Mouse (Mus musculus): ENCODE data around the gene Rbl2.
A peak's percentile ranks its signal among the peaks of the same experiment; 100 is the strongest.

The Rbl2 gene

DNA sequence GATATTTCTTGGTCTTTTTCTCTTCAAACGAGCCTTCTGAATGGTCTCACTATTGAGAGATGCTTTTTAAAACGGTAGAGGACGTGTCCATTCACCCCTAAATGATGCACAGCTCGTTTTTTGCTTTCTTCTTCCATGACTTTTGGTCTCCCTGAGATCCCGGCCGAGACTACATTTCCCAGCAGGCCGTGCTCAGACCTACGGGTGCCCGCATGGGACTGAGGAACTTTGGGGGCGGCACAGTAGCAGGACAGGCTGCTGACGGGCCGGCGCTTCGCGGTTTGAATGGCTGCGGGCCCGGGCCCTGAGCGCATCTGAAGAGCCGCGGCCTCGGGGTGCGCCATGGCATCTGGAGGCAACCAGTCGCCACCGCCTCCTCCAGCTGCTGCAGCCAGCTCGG is at the start of gene Rbl2:
Rbl2 (plus strand) TSS at position 224 of the 400 bp plus-strand sequence.
- DNase-seq: peak; percentile 95

DNA sequence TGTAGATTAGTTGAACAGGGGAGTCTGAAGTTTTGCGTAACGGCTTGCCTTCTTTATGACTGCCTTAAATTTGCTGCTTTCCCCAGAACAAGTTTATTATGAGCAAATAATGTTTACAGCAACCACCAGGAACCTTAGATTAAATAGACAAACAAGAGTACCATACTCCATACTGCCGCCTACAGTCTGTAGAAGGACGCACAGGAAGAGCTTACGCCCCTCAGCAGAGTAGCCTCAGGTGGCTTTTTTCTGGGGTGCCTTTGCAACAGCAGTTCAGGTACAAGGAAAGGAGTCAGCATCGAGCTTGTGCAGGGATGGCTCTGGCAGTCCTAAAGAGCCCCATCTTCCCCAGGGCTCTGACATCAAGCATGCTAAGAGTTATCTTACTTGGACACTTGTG is 35.4 kb upstream of the Rbl2 start:
- no peak for DNase-seq

DNA sequence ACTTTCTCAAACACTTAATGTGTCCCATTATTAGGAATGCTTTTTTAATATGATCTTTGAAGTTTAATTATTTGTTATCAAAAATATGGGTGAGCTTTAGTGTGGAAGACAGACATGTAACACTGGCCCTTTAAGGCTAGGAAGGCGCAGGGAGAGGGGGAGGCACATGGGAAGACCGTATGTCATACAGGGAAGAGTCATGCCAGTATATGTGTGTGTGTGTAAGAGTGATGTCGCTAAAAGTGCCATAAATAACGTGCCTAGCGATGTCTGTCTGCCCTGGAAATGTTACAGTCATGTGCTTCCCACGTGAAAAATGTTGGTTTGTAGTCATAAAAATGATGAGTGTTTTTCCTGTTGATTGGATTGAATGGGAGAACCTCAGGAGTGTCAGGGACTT is 33.0 kb upstream of the Rbl2 start:
- DNase-seq: no peak

DNA sequence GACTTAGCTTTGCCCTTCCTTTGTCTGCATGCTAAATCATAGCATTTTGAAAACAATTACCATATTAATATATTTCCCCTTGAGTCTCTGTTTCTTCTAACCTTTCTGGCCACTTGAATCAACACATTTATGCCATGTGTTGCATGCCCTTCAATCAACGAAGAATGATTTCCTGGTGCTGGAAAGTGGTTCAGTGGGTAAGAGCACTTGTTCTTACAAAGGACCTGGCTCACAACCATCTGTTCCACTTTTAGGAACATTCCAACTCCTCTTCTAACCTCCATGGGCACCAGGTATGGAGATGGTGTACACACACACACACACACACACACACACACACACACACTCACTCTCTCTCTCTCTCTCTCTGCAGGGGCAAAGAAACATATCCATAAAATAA is 31.2 kb upstream of the Rbl2 start:
- DNase-seq: no peak

DNA sequence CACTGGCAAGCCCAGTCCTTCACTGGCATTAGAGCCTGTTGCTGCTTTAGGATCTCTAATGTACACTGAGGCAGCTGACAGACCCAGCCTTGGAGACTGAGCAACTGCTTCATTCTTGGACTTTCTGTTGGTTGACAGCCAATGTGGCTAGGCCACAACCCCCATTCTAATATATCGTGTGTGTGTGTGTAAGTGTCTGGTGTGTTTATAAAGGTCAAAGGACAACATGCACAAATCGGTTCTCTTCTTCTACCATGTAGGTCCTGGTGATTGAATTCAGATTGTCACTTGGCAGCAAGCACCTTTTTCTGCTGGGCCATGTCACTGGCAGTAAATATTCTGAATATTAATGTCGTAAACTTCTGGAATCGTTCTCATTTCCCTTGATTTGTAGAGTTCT is 23.5 kb upstream of the Rbl2 start:
- no peak for DNase-seq

DNA sequence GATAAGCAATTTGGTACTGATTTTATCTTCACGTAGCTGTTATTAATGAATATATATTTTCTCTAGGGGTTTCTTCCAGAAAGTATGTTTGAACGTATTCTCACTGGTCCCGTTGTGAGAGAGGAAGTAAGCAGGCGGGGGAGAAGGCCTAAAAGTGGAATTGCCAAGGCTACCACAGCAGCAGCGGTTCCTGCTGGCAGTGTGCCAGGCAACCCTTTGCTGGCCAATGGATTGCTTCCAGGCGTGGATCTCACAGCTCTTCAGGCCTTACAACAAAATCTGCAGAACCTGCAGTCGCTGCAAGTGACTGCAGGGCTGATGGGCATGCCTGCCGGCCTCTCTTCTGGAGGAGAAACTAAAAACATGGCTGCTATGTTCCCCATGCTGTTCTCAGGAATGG is 18.8 kb upstream of the Rbl2 start:
- DNase-seq: peak; percentile 76

DNA sequence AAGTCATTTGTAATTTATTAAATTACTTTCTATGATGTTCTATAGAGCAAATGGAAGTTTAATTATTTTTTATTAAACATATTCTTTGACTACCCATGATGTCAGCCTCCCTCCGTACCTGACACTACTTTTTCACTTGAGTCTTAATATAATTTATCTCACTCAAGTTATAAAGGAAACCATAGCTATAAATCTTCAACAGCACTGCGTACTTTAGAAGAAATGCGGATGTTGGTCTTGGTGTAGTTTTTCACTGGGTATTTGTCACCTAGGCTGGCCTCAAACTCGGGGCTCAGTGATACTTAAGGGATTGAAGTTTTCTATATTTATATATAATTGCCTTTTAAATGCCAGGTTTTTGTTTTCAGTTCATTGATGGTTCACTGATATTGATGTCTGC is 15.4 kb upstream of the Rbl2 start:
- DNase-seq: no peak

DNA sequence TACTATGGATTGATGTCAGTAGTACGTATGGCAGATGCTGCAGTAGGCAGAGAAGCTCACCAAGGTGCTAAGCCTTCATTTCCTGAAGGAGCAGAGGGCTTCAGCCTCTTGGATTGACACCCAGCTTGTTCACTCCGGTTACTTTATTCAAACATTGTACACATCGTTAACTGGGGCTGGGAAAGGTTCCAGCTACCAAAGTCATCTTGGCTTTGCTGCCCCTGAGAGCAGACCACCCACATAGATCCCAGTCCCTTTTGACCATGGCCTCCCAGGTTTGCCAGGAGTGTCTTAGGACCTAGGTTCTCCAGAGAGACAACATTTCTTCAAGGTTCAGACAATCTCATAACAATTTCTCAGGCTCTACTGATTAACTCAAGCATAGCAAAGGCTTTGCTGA is 13.0 kb upstream of the Rbl2 start:
- DNase-seq: no peak

DNA sequence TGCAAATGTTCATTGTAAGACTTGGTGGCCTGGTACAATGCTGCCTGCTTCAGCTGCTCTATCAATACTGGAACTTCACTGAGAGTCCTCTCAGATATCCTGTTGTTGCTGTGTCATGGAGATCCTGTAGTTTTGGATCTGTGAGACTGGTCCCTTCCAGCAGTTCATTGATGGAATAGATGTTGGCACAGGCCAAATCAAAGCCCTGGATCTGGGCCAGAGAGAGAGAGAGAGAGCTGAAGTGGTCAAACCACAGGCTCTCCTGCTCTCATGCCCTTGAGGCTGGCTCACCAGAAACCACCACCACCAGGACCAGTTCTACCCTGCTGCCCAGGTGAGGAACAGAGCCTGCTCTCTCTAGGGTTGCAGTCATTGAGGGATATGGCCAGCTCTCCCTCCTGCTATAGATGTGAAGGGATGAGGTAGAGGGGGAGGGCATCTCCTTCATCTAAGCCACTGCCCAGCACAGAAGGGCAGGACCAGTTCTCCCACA is 10.7 kb upstream of the Rbl2 start:
- DNase-seq: peak; percentile 18

DNA sequence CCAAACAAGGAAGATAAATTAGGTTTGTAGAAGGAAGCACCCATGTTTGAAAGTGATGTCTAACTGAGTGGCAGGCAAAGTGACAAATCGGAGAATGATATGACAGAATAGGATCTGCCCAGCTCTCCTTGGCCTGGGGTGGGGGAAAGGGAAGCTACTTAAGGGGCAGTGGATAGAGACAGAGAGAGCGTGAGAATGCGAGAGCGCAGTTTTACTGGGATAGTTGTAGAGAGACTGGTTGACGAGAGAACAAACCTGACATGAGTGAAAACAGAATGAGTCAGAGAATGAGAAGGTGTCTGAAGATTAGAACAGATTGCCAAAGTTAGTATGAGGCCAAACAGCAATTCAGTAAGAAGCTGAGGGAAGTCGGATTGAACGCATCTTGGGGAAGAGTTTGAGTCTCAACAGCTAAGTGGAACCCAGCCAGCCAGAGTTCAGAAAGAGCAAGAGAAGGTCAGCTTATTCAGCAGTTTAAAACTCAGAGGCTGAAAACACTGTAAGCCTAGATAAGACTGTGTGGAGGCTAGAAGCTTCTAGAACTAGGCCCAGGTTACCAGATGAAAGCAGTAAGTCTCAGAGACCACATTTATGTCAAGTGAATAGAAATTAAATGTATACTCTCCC is 9.9 kb upstream of the Rbl2 start:
- DNase-seq: no peak

DNA sequence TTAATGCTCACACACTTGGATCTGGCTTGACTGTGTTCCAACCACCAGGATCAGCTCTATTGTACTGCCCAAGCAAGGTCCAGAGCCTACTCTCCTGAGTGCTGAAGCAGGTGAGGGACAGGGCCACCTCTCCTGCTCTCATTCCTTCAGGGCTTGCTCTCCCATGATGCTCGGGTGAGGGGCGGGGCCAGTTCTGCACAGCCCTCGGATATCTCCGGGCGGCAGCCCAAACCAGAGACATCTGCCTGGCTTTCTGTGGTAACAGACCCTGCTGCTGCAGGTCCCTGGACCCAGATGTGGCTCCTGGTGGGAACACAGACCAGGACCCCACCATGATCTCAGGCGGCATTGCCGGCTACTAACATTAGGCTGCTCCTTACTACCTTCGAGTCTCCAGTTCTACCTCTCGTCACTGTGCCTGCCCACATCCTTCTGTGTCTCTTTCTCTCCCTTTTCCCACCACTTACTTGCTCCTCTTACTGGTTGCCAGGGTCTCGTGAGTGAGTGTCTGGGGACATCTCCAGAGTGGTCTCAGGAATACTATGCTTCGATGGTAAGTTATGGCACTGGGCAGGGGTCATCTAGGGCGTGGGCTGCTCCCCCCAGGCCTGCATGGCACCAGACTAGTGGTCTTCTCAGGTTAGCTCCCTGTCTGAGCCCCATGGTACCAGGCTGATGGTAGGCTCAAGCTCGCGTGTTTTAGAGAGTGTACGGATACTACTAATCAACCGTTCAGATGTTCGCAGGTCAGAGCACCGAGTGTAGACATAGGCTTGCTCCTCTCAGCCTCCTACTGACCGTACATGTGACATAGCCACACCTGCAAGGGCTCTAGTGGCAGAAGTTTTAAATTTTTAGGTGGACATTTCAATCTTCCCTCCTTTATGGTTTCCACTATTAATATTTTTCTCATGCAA is 9.0 kb upstream of the Rbl2 start:
- no peak for DNase-seq

DNA sequence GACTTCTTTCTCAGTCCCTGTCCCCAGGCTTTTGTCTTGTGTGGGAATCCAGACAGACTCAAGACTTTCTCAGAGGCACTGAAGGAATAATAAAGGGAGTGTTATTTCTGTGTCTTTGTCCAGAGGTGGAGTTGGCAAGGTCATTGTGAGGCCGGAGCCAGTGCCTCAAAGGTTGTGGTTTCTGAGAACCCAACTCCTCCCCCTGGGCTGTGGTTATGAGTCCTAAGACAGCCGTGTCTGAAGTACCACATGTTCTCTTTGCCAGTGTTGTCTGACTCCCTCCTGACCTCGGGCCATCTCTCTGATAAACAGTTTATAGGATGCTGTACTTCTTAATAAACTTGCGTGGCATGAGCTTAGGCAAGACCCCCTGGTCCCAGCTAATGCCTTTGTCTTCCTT is 4.7 kb upstream of the Rbl2 start:
- DNase-seq: no peak

DNA sequence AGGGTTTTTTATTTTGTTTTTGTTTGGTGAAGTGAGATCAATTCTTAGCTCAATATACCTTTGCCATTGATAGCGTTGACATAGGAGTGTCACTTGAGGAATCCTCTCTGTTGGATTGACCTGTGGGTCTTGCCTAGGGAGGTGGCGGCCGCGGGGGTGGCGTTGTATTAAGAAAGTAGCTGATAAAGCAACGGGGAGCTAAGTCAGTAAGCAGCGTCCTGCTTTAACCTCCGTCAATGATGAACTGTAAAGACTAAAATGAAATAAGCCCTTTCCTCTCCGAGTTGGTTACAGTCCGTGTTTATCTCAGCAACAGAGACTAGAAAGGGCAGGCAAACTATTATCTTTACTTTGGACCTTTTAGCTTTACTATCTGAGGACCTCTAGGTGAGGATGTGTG is 450 bp upstream of the Rbl2 start:
- no peak for DNase-seq

DNA sequence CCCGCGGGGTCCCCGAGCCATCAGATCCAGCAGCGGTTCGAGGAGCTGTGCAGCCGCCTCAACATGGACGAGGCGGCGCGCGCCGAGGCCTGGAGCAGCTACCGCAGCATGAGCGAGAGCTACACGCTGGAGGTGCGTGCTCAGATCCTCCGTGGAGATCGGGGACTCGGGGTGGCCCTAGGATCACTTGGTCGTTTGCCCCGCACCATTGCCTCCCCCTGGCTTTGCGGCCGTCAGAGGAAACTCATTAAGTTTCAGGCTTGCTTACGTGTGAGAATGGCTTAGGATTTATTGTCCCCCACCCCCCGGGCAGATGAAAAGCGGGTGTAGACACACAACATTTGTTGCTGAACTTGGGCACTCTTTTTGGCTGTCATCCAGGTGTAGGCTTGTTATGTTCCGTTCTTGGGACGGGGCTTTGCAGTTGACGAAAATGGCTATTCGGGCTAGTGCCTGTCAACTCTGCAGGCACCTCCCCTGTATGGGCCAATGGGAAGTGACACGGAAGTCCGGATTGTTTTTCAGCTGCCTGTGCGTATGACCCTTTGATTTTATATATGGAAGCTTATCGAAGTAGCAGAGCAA is 510 bp downstream of the Rbl2 start:
- peak; percentile 86 for DNase-seq

DNA sequence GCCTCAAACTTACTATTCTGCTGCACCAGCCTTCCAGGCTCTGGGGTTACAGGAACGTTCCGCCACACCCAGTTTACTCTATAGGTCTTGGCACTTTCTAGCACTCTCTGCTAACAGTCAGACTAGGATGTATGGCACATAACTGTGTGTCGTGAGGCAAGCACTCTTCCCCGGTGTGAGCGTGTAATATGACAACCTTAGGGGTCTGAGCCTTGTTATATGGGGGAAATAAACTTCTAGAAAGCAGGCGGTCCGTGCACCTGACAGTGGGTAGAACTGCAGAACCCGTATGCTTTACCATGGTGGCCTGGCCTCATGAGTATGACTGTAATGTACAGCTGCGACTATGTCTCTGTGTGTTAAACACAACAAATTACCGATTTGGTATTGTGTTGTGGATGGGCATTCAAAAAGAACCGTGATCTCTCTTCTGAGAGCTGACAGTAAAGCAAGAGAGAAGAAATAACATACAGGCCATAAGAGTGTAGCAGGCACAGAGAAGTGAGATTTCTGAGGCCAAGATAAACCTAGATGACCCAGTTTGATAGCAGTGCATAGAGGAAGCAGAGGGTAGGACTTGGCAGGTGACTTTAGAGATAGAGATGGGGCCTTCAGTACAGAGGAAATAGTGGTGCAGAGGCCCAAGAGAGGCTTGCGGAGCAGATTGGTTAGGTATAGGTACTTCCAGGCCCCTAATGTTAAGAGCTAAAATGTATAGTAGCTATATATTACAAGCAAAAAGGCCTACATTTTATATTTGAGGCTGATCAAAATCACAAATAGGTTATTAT is 7.4 kb downstream of the Rbl2 start:
- DNase-seq: no peak

DNA sequence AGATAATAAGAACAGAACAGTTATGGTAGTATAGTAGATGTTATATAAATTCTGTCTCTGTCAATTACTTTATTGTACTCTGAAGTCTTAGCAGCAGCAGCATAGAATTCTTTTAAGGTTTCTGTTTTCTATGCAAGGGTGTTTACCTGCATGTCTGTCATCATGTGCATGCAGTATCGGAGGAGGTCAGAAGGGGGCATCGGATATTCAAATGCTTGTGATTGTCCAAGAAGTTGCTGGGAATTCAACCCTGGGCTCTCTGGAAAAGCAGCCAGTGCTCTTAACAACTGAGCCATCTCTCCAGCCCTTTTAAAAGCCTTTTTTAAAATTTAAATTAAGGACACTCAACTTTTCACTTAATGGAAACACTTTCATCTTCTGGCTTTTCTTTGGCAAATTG is 9.8 kb downstream of the Rbl2 start:
- no peak for DNase-seq

DNA sequence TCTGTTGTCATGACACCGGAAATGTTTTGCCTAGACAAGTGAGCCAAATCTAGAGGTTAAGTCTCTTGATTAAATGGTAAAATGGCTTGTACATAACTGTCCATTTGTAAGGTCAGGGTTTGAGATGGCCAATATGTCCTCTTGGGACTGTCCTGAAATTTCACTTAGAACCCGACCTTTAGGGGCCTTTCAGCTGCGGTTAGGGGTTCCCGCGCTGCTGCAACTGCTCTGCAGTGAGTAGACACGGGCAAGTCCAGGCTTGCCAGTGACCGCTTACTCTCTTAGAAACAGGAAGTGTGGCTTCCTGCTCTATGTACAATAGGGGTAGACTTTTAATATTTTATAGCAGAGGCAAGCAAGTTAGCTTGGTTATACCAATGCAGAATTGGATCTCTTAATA is 12.1 kb downstream of the Rbl2 start:
- no peak for DNase-seq

DNA sequence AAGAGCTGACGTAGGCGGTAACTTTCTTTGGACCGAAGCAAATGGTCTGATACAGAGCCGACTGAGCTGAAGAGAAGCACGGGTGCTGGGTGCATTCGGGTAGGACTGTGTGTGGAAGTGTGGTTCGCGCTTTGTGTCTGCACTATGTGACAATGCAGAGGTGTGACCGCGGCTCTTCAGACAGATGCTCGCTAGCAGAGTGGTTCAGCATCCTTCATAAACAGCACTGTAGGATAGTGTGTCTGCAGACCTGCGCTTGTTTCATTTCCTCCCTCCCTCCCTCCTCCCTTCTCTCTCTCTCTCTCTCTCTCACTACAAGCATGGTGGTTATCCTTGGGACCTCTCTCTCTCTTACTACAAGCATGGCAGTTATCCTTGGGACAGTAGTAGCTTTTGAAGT is 12.6 kb downstream of the Rbl2 start:
- no peak for DNase-seq

DNA sequence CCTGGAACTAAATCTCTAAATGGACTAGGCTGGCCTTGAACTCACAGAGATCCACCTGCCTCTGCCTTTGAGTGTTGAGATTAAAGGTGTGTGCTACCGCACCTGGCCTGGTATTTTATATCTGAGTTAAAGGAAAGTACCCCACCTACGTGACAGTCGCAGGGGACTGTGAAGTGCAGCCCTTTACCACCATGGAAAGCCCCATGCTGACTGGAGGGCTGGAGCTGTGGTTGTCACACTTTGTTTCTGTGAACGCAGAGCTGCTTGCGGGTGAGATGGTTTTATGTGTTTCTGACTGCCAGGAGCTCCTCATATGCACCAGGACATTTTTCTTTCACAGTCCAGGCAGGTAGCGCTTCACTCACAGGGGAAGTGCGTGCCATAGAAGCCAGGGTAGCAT is 18.6 kb downstream of the Rbl2 start:
- DNase-seq: no peak

DNA sequence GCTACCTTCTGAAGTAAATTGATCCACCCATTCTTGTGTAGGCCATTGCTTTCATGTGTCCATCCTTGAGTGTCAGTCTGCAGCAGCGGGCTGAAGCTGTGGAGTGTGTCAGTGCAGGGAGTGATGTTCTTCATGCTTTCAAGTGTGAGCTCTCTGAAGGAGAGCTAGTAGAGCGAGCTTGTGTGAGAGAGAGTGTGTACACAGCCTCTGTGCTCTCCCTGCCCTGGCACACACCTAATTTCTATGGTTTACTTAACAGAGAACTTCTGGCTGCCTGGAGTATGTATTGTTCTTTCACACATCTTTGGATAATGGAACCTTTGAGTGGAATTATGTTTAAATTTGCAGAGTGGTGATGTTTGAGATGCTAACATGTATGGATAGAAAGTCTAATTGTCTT is 19.7 kb downstream of the Rbl2 start:
- DNase-seq: no peak

DNA sequence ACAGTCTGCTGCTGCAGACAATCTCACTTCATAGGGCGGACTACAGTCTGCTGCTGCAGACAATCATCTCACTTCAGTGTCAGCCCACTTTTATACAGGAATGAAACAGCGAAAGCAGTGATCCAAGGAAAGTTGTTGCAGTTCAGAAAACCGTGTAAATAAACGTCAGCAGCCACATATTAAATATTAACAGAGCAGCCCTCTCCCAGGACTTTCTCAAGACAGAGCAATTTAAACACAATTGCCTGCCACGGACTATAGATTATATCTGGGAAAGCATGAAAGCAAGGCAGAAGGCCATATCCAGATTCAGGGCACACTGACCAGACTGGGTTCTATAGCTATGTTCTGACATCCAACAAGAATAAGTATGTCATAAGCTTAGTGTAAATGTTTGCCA is 24.3 kb downstream of the Rbl2 start:
- no peak for DNase-seq

DNA sequence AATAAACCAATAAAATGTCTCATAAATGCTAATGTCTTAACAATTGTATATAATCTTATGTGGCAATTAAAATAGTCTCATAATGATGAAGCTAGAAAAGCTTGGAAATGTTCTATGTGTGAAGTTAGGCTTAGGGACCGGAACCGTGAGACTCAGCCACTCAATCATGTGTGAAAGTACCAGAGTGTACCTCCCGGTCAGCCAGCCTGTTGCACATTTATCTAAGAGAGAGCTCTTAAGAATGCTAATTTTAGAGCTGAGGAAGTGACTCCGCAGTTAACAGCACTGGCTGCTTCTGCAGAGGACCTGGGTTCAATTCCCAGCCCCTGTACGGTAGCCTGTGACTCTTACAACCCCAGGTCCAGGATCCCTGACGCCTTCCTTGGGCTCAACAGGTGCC is 28.2 kb downstream of the Rbl2 start:
- no peak for DNase-seq

DNA sequence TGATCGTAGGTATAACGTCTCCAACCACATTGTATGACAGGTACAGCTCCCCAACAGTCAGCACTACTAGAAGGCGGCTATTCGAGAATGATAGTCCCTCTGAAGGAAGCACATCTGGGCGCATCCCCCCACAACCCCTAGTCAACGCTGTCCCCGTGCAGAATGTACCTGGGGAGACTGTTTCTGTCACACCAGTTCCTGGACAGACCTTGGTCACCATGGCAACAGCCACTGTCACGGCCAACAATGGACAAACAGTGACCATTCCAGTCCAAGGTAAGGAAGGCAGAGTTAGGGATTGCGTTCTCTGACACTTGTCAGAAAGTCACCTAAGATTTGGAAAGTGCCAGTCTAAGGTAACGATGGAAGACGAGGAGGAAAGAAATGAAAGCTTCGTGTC is 36.4 kb downstream of the Rbl2 start:
- DNase-seq: no peak

Measured in layer of hippocampus, adult 9-11 months (tissue).